Mouse (Mus musculus): ENCODE data around the gene Bicra. TPM values are rescaled to one million over a fixed set of nuclear protein-coding genes. Genes with fewer than 3 reads are reported as not detected.

Bicra gene
- total RNA-seq (2012; rRNA removed) (0.81 and 1.5 TPM in 2 replicates), polyA plus RNA-seq (2012; ENCODE audit: insufficient read depth in 1 of 2, insufficient read length in 2 of 2, low read depth in 1 of 2, low replicate concordance in 2 of 2, missing spikeins in 1 of 2) (10 to 100 TPM in 1 of 2 experiments, not detected in 1; 14.1 TPM)

DNA sequence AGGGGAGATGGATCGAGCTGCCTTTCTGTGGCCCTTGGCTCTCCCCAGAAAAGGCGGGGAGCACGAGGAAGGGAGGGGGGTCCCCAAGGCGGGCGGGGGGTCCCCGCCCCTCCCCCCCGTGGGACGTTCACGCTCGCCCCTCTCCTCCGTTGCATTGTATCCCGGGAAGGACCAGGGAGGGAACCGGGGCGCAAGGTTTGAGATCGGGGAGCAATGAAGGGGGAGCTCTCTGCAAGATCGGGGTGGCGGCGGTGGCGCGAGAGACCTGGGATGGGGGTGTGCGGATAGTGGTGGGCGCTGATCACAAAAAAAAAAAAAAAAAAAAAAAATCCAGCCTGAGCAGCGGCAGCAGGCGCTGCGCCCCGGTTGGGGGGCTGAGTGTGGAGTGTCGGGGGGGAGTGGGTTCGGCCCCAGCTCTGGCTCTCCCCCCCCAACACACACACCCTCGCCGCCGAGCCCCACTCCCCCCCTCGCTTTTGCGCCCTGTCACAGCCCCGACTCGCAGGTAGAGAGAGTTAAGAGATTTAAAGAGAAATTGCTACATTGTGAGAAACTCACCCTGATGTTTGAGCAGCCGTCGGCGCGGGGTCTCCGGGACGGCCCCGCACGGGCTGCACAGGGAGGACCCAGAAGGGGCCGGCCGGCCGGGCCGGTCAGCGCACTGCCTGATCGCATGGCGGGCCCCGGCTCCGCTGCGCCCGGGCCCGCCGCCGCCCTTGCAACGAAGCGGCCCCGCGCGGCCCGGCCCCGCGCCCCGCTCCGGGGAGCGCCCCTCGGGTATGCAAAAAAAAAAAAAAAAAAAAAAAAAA, at the start of gene Bicra:
Gene Bicra (minus strand): TSS at position 584 of the 809 bp plus-strand sequence.
- H3K9me3 ChIP-seq (replicated peaks; ENCODE audit: insufficient read depth, low read length), result no peaks in the 10 kb centered on the region
- peaks cover 0 to 21% of the 10 kb centered on the region in 2 experiments; a peak in 2 of 4 replicates for H3K36me3 ChIP-seq (ENCODE audit: control insufficient read depth in 1 of 2, insufficient read depth in 2 of 2, low read length in 2 of 2)
- TF ChIP-seq ETS1 (IDR thresholded peaks at IDR 0.05; ENCODE audit: low read depth, low read length) (peak; percentile 44; the same call in 1 of the 2 replicates), NELFE (IDR thresholded peaks at IDR 0.05; ENCODE audit: low read depth, low read length) (peak; percentile 53), MYC (IDR thresholded peaks at IDR 0.05; ENCODE audit: low read depth, low read length) (0 out of 2 replicates have a peak, but pooled peaks have one; percentile 3), MAZ (IDR thresholded peaks at IDR 0.05; ENCODE audit: low read depth, low read length) (peak; percentile 41; the same call in 1 of the 2 replicates), HCFC1 (IDR thresholded peaks at IDR 0.05; ENCODE audit: low read depth, low read length) (peak; percentile 75), TCF12 (IDR thresholded peaks at IDR 0.05; ENCODE audit: low read depth, low read length) (peak; percentile 69), UBTF (IDR thresholded peaks at IDR 0.05; ENCODE audit: borderline replicate concordance, insufficient read depth, low read depth, low read length) (0 out of 2 replicates have a peak, but pooled peaks have one; percentile 31), NRF1 (IDR thresholded peaks at IDR 0.05; ENCODE audit: insufficient read depth, low read depth, low read length, poor library complexity, severe bottlenecking) (peak; percentile 35; the same call in 1 of the 2 replicates), BHLHE40 (IDR thresholded peaks at IDR 0.05; ENCODE audit: borderline replicate concordance, low read depth, low read length) (no peak), MXI1 (IDR thresholded peaks at IDR 0.05; ENCODE audit: low read depth, low read length) (peak; percentile 74), SIN3A (IDR thresholded peaks at IDR 0.05; ENCODE audit: low read length) (peak; percentile 68), MAX (IDR thresholded peaks at IDR 0.05; ENCODE audit: low read length) (peak; percentile 81), ZNF384 (IDR thresholded peaks at IDR 0.05; ENCODE audit: low read depth, low read length) (peak; percentile 80), TAL1 (IDR thresholded peaks at IDR 0.05; ENCODE audit: low read length) (no peak), POLR2A (IDR thresholded peaks at IDR 0.05; ENCODE audit: control insufficient read depth in 1 of 2, insufficient read depth in 1 of 2, low read depth in 1 of 2, low read length in 2 of 2, poor library complexity in 1 of 2) (peak in 1 of 2 experiments; percentile 30; a peak in 2 of 4 replicates), MYB (IDR thresholded peaks at IDR 0.05; ENCODE audit: low read depth, low read length) (no peak)
- H3K9ac ChIP-seq (ENCODE audit: control insufficient read depth, low read depth, low read length, poor library complexity, severe bottlenecking), result peak within 1 kb of the TSS; percentile 84
- peak within 1 kb of the TSS; percentile 94 for H3K27ac ChIP-seq (ENCODE audit: control insufficient read depth, low read depth, low read length)
- peak within 1 kb of the TSS; percentile 79 to 92 for H3K4me3 ChIP-seq (ENCODE audit: control insufficient read depth in 1 of 2, insufficient read depth in 1 of 2, low read depth in 2 of 2, low read length in 2 of 2)
- H3K4me1 ChIP-seq (ENCODE audit: control insufficient read depth in 1 of 2, insufficient read depth in 2 of 2, low read length in 2 of 2), result peaks cover 5 to 34% of the 10 kb centered on the region in 2 experiments
- no peaks in the 10 kb centered on the region for H3K27me3 ChIP-seq (ENCODE audit: control insufficient read depth in 1 of 2, insufficient read depth in 2 of 2, low read length in 2 of 2)
- peaks cover 52% of the 10 kb centered on the region for H3K79me2 ChIP-seq (ENCODE audit: control insufficient read depth, insufficient read depth, low read length, poor library complexity)
- peak; percentile 90 for DNase-seq (ENCODE audit: low read depth, low spot score)

DNA sequence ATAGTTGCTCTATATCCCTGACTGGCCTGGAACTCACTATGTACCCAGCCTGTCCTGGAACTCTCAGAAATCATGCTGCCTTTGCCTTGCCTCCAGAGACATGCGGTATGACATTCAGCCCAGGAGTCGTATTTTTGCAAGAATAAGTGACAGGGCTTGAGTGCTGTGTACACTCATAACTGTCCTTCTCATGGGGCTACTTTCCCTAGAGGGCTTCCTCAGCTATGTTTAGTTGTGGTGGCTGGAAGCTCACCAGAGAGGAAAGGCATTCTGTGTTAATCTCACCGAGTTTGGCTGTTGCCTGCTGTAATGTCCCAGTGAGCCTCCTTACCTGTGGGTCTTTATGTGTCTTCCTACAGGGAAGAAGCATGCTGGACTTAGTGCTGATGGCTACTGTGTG, 46.9 kb upstream of the Bicra start:
- Histone ChIP-seq H3K4me1 (ENCODE audit: control insufficient read depth in 1 of 2, insufficient read depth in 2 of 2, low read length in 2 of 2) (peaks cover 0 to 7% of the 10 kb centered on the region in 2 experiments; a peak in 1 of 4 replicates), H3K79me2 (ENCODE audit: control insufficient read depth, insufficient read depth, low read length, poor library complexity) (peaks cover 11% of the 10 kb centered on the region), H3K4me3 (ENCODE audit: control insufficient read depth in 1 of 2, insufficient read depth in 1 of 2, low read depth in 2 of 2, low read length in 2 of 2) (no peak overlapping the region), H3K36me3 (ENCODE audit: control insufficient read depth in 1 of 2, insufficient read depth in 2 of 2, low read length in 2 of 2) (peaks cover 0 to 4% of the 10 kb centered on the region in 2 experiments; a peak in 2 of 4 replicates), H3K9ac (ENCODE audit: control insufficient read depth, low read depth, low read length, poor library complexity, severe bottlenecking) (no peak overlapping the region), H3K9me3 (replicated peaks; ENCODE audit: insufficient read depth, low read length) (no peaks in the 10 kb centered on the region), H3K27me3 (ENCODE audit: control insufficient read depth in 1 of 2, insufficient read depth in 2 of 2, low read length in 2 of 2) (peaks cover 25 to 27% of the 10 kb centered on the region in 2 experiments), H3K27ac (ENCODE audit: control insufficient read depth, low read depth, low read length) (no peak overlapping the region)
- TF ChIP-seq POLR2AphosphoS5 (IDR thresholded peaks at IDR 0.05; ENCODE audit: borderline replicate concordance, low read depth, low read length) (no peak), ZKSCAN1 (IDR thresholded peaks at IDR 0.05; ENCODE audit: low read depth, low read length) (no peak), JUND (IDR thresholded peaks at IDR 0.05; ENCODE audit: low read depth, low read length) (no peak), ELF1 (IDR thresholded peaks at IDR 0.05; ENCODE audit: low read depth, low read length) (no peak), ZNF384 (IDR thresholded peaks at IDR 0.05; ENCODE audit: low read depth, low read length) (no peak), EP300 (IDR thresholded peaks at IDR 0.05; ENCODE audit: low read depth in 1 of 2, low read length in 2 of 2) (no peak), TBP (IDR thresholded peaks at IDR 0.05; ENCODE audit: low read depth, low read length) (no peak), USF2 (IDR thresholded peaks at IDR 0.05; ENCODE audit: borderline replicate concordance in 1 of 2, insufficient read depth in 1 of 2, low read depth in 1 of 2, low read length in 2 of 2) (no peak), TCF12 (IDR thresholded peaks at IDR 0.05; ENCODE audit: low read depth, low read length) (no peak), BHLHE40 (IDR thresholded peaks at IDR 0.05; ENCODE audit: borderline replicate concordance, low read depth, low read length) (no peak), UBTF (IDR thresholded peaks at IDR 0.05; ENCODE audit: borderline replicate concordance, insufficient read depth, low read depth, low read length) (no peak)
- no peak for DNase-seq (ENCODE audit: low read depth, low spot score)

Data from MEL (cell line).